Mouse (Mus musculus) liver, adult 2 months (tissue): Measurements from ENCODE around the gene Ank. TPM values are rescaled to one million over a fixed set of nuclear protein-coding genes. Genes with fewer than 3 reads are reported as not detected.
"Not testable (repeated sequence)": the region's sequence is repeated elsewhere in the genome, so short reads cannot be mapped to it uniquely, and the experiment has no call there.

Experiments used
- DNase-seq: peaks from one replicate; pipeline ENCODE4 v3.0.0-alpha.2; 2011; ENCODE audit warnings: low read depth, low spot score; ENCODE audit errors: extremely low read depth
- H3K27ac ChIP-seq: fragments of 200-500 bp; replicated peaks from 2 replicates; pipeline ENCODE4 v1.5.1; 2012; ENCODE audit warnings: low read depth, mild to moderate bottlenecking, control low read depth, inconsistent platforms, low read length; ENCODE audit not compliant: insufficient read depth
- H3K27me3 ChIP-seq: fragments of 200-500 bp; 2 replicates; pipeline ENCODE4 v1.6.1; 2012; ENCODE audit warnings: mild to moderate bottlenecking, moderate library complexity, low read length, inconsistent platforms; ENCODE audit not compliant: control insufficient read depth, insufficient read depth
- H3K36me3 ChIP-seq: fragments of 200-500 bp; 2 replicates; pipeline ENCODE4 v1.6.1; 2012; ENCODE audit warnings: low read length, inconsistent platforms; ENCODE audit not compliant: control insufficient read depth, insufficient read depth
- H3K4me1 ChIP-seq: fragments of 200-500 bp; 2 replicates; pipeline ENCODE4 v1.6.1; 2011; ENCODE audit warnings: low read length; ENCODE audit not compliant: control insufficient read depth, insufficient read depth
- H3K4me3 ChIP-seq: fragments of 200-500 bp; 2 replicates; pipeline ENCODE4 v1.5.1; 2011; ENCODE audit warnings: low read depth, mild to moderate bottlenecking, control low read depth, low read length, moderate library complexity; ENCODE audit not compliant: insufficient read depth
- H3K79me2 ChIP-seq: fragments of 200-500 bp; 2 replicates; pipeline ENCODE4 v1.6.1; 2012; ENCODE audit warnings: inconsistent platforms, mild to moderate bottlenecking, low read length, moderate library complexity; ENCODE audit not compliant: control insufficient read depth, insufficient read depth
- H3K9ac ChIP-seq: fragments of 200-500 bp; 2 replicates; pipeline ENCODE4 v1.6.1; 2012; ENCODE audit warnings: low read depth, mild to moderate bottlenecking, control low read depth, inconsistent platforms, low read length
- CTCF ChIP-seq: fragments of 200-500 bp; IDR thresholded peaks from 2 replicates; pipeline ENCODE4 v1.5.1; 2011; ENCODE audit warnings: low read depth, low read length, control low read depth
- POLR2A ChIP-seq: fragments of 200-500 bp; IDR thresholded peaks from 2 replicates; pipeline ENCODE4 v1.6.1; 2011; ENCODE audit warnings: low read length, control low read depth; ENCODE audit not compliant: insufficient read depth; ENCODE audit errors: extremely low read depth
- WGBS: fragments of 180-500 bp; shearing (Covaris S2); methylation state at CpG from one replicate; pipeline ENCODE4 v1.1.7; 2018; 5-methylcytosine and 5-hydroxymethylcytosine counted together
- polyA plus RNA-seq: library from polyadenylated mRNA; depleted of rRNA; stranded (reverse); fragments of >200 nt; gene quantifications from 2 replicates; pipeline ENCODE4 v1.2.3, GENCODE M21; 2012
- total RNA-seq: library from RNA; depleted of rRNA; stranded (reverse); fragments of >200 nt; gene quantifications from 2 replicates; pipeline ENCODE4 v1.2.3, GENCODE M21; 2014

Gene Ank
- total and polyA plus RNA-seq, 2 experiments, result 12.3 to 22.6 TPM

GRCm38 (mm10) chr15:27444772-27445347, 21.6 kb upstream of the Ank start:
- no peaks in the 10 kb centered on the region for H3K79me2 ChIP-seq
- no peak overlapping the region for H3K4me3 ChIP-seq
- H3K9ac ChIP-seq, result no peak overlapping the region
- TF ChIP-seq POLR2A (no peak), CTCF (no peak)
- WGBS, result 16% methylated on average over 9 of the region's 9 CpGs
- peaks cover 9% of the 10 kb centered on the region for H3K4me1 ChIP-seq
- DNase-seq, result peak; percentile 93
- H3K27me3 ChIP-seq, result no peaks in the 10 kb centered on the region
- H3K36me3 ChIP-seq, result no peaks in the 10 kb centered on the region
- peak overlapping the region; percentile 93 for H3K27ac ChIP-seq

- Histone ChIP-seq H3K4me1 (no peaks in the 10 kb centered on the region), H3K79me2 (no peaks in the 10 kb centered on the region), H3K9ac (no peak overlapping the region), H3K36me3 (no peaks in the 10 kb centered on the region), H3K4me3 (no peak overlapping the region), H3K27me3 (no peaks in the 10 kb centered on the region), H3K27ac (no peak overlapping the region)
- TF ChIP-seq POLR2A, result no peak
- no peak for TF ChIP-seq CTCF
- no peak for DNase-seq
- WGBS, result 88% methylated on average over 5 of the region's 5 CpGs
Measured at GRCm38 (mm10) chr15:27450689-27451088, 15.8 kb upstream of the Ank start.

GRCm38 (mm10) chr15:27451760-27452159, 14.7 kb upstream of the Ank start:
- no peaks in the 10 kb centered on the region for H3K4me1 ChIP-seq
- no peak overlapping the region for H3K9ac ChIP-seq
- H3K4me3 ChIP-seq, result no peak overlapping the region
- no peak overlapping the region for H3K27ac ChIP-seq
- 89% methylated on average over 3 of the region's 3 CpGs for WGBS
- DNase-seq, result no peak
- H3K27me3 ChIP-seq, result no peaks in the 10 kb centered on the region
- H3K36me3 ChIP-seq, result no peaks in the 10 kb centered on the region
- no peaks in the 10 kb centered on the region for H3K79me2 ChIP-seq
- TF ChIP-seq POLR2A, result no peak
- no peak for TF ChIP-seq CTCF

- Histone ChIP-seq H3K27me3 (no peaks in the 10 kb centered on the region), H3K79me2 (no peaks in the 10 kb centered on the region), H3K9ac (no peak overlapping the region), H3K4me1 (no peaks in the 10 kb centered on the region), H3K36me3 (no peaks in the 10 kb centered on the region), H3K4me3 (no peak overlapping the region), H3K27ac (no peak overlapping the region)
- TF ChIP-seq POLR2A (no peak), CTCF (no peak)
- 87% methylated on average over 9 of the region's 9 CpGs for WGBS
- no peak for DNase-seq
Measured at GRCm38 (mm10) chr15:27452496-27452895, 14.0 kb upstream of the Ank start.

GRCm38 (mm10) chr15:27457001-27457400, 9.5 kb upstream of the Ank start:
- H3K27ac ChIP-seq, result no peak overlapping the region
- H3K9ac ChIP-seq, result no peak overlapping the region
- H3K4me3 ChIP-seq, result no peak overlapping the region
- no peaks in the 10 kb centered on the region for H3K36me3 ChIP-seq
- WGBS, result 34% methylated on average over 2 of the region's 2 CpGs
- peaks cover 10% of the 10 kb centered on the region for H3K4me1 ChIP-seq
- H3K79me2 ChIP-seq, result no peaks in the 10 kb centered on the region
- DNase-seq, result peak; percentile 74
- no peaks in the 10 kb centered on the region for H3K27me3 ChIP-seq
- TF ChIP-seq CTCF (no peak), POLR2A (no peak)

GRCm38 (mm10) chr15:27459781-27460180, 6.7 kb upstream of the Ank start:
- peak; percentile 84 for DNase-seq

More at GRCm38 (mm10) chr15:27459781-27460180, 6.7 kb upstream of the Ank start:
- not testable (repeated sequence) for H3K36me3 ChIP-seq, H3K4me1 ChIP-seq, H3K27me3 ChIP-seq, H3K79me2 ChIP-seq, H3K4me3 ChIP-seq, H3K9ac ChIP-seq
- WGBS, result 15% methylated on average over 14 of the region's 14 CpGs
- H3K27ac ChIP-seq, result peak overlapping the region; percentile 57
